Mouse (Mus musculus) kidney, postnatal 36 days (tissue): ENCODE measurements around the gene Xirp1.

Experiments
- DNase-seq, 2 experiments: peaks; one replicate each; pipeline ENCODE4 v3.0.0; 2021 to 2022; ENCODE audit warnings: mixed read lengths in 2 of 2

Gene Xirp1

DNA sequence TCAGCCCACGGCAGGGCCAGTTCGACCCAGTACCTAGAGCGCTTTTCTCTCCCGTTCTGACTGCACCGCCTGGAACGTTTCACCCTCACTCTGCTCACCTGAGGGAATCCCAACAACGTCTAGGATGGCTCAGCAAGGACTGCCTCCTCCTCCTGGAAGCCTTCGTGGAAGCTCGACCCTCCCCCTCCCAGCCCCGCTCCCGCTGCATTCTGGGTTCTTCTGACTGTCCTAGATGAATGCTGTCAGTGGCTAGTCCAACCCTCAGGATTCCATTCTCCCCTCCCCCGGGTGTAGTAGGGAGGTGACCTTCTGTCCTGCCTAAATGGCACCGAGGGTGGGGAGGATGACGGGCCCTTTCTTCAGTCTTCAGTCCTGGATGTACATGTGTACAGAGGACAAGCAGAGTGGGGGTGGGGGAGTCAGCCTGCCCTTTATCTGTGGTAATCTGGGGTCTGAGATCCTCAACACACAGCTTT lies 38.8 kb downstream of the Xirp1 start, which contains the start of gene Csrnp1:
Csrnp1 (minus strand) TSS at position 123 of the 476 bp plus-strand sequence.
- peak; percentile 43 to 51 for DNase-seq

GRCm38 (mm10) chr9:119983585-119984535 lies 39.5 kb downstream of the Xirp1 start:
- peak; percentile 95 to 99 for DNase-seq

DNA sequence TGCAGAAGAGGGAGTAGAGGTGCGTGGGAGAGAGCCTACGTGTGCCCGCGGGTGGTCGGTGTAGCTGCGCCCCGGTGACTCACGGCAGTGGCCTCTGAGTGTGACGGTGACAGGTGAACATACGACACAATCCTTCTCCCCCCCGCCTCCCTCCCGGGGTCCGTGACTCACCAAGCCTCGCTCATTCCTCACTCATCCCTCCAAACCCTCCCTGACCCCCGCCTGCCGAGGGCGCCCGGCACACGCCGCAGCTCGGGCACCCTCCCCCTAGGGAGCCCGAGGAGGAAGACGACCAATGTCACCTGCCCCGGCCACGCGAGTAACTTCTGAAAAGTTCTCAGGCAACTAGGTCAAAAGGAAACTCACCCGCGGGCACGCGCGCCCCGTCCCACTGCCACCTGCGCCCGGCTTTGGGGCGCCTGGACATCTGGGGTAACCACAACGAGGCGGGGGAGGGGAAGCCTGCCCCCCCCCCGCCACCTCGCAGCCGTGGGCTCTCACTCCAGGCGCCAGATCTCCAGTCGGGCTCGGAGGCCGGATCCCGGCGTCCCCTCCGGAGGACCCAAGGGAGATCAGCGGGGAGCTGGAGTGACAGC lies 40.3 kb downstream of the Xirp1 start:
- peak; percentile 64 to 71 for DNase-seq

DNA sequence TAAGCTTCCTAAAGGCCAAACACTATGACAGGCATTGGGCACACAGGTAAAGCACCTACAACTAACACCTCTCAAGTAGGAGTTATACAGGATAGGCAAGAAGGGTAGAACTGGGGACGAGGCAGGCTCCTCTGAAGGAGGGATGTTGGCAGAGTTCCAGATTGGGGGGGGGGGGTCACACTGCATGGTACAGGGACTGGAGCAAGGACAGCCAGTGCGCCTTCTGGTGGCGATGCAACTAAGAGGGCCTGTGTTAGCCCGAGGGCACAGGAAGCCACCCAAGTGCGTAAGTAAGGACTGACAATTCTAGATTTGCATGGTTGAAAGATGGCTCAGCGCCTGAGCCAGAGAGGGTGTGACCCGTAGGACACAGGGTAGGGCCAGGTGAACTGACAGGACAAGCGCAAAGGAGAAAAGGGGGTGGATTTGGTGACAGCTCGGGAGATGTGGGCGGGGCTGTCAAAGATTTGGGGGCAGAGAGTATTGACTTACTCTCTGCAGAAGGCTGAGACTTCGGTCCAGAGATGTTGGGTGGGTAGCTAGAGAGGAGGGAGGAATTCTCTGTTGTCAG lies 41.1 kb downstream of the Xirp1 start:
- peak; percentile 80 to 81 for DNase-seq

DNA sequence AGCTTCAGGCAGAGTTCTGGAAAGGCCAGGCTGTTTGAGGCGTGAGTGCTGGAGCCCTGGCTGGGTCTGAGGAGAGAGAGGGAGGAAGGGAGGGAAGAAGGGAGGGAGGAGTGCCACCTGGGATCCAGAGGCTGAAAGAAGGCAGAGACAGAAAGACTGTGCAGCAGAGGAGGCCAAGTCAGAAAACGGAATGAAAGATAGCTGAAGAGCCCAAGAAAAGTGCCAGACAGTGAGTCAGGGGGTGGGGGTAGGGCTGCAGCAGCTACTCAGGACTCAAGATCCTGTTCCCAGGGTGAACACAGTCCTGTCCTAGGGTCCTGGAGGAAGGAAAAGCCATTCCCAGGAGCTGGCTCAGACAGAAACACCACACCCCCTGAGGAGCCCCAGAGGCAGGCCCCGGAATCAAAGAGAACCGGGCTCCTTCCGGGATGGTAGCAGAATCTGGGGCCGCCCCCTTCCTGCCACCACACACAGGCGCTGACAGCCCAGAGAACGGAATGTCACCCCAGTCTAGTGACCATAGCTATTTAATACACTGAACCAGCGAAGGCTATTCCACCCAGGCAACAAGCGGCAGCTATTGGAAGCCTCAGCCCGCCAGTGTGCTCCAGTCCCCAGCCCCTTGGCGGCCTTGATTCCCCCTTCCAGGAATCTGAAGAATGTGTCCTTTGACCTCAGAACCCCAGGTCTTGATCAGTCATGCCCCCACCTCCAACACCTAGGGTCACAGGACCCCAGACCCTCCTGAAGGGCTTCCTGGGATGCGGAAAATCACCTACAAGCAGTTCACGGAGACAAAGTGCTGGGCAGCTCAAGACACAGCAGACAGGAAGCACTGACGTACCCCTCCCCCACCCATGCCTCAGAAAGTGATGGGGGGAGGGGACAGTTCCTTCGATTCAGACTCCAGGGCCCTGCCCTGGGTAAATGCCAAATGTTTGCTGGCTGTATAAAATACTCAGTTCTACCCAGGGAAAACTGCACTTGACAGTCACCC lies 41.9 kb downstream of the Xirp1 start:
- peak; percentile 84 to 92 for DNase-seq

DNA sequence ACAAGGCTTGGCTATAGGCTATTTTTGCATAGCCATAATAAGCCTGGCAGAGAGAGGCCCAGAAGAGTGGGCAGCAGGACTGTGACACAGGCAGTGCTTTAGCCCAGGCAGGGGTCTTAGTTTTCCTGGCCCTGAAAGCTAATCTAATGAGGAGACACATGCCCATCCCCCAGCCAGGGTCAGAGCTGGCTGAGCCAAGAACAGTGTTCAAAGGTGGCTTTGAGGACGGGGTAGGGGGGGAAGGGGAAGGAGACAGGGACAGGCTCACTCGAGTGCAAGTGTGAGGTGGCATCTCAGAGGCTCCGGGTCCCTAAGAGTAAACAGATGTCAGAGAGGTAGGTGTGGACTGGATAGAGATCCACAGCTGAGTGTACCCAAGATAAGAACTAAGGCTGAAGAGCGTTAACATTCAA lies 42.6 kb downstream of the Xirp1 start:
- DNase-seq = peak; percentile 69 to 85

DNA sequence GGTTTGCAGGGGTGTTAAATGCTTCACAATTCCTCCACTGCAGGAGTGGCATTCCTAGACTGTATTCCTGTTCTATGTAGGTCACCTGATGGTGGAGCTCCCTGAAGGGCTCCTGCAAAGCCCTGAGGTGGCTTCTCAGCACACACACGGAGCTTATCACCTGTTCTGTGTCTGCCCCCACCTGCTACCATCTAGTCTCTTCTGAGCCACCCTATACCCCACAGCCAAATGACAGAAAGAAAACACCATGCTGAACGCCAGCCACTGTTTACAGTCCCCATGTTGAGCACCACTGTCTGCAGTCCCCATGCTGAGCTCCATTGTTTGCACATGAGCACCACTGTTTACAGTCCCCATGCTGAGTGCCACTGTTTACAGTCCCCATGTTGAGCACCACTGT lies 43.6 kb downstream of the Xirp1 start:
- DNase-seq = no peak

DNA sequence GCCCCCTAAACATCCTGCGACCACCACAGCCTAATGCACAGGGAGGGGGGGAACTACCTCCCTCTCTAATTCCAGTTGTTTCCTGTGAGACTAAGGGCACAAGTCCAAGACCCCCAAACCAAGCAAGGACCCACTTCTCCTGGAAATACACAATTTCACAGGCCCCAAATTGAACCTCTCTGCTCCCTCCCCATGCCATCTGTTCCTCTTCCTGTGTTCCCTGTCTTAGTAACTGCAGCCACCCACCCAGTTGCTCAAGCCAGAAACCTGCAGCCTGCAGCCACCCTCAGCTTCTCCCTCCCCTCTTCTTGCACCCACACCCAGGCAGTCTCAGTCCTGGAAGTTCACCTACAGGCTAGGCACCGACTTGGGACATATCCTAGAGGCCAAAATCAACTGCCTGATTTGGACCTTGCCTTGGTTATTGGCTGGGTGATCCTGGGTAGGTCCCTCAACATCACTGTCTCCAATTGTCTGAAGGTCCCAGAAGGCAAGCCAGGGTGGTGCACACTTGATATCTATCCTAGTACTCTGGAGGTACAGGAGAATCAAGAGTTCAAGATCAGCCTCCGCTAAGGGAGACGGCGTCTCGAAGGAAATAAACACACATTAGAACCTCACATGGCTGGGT lies 44.5 kb downstream of the Xirp1 start:
- DNase-seq = no peak

GRCm38 (mm10) chr9:119978151-119978810 lies 45.1 kb downstream of the Xirp1 start:
- DNase-seq = peak in 1 of 2 experiments; percentile 45

- DNase-seq = peak; percentile 66 to 77
These were observed 45.8 kb downstream of the Xirp1 start for GRCm38 (mm10) chr9:119977557-119978060.

DNA sequence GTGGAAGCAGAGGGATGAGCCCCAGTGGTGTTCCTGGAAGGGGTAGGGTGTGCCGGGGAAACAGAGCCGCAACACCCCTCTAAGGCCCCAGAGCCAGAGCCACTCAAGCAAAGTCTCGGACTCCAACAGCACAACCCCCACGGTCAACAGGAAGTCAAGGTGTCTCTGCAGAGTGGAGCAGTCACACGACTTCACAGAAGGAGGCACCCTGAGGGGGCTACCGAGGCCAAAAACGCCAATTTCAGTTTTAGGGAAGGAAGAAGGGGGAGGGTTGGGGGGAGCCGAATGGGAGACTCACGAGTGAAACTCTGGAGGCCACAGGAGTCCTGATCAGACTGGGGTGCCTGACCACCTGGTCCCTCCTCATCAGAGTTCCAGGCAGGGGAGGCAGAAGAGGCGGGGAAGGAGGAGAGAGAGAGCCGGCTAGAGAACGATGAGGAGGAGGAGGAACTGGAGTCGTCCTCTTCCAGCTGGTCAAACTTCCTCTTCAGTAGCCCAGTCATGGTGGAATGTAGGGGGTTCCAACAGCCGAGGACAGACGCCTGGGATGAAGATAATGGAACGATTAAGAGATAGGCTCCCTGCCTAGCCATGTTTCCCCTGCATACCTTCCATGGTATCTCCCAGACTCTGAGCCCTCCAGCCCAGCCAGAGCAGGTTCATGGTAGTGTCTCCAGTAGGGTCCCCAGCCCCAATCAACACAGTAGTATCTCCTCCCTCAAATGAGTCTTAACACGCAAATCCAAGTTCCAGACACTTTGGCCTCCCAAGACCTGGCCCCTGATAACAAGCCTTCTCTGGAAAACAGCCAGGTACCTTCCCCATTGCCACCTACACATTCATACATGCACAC lies 46.5 kb downstream of the Xirp1 start:
- DNase-seq = no peak

DNA sequence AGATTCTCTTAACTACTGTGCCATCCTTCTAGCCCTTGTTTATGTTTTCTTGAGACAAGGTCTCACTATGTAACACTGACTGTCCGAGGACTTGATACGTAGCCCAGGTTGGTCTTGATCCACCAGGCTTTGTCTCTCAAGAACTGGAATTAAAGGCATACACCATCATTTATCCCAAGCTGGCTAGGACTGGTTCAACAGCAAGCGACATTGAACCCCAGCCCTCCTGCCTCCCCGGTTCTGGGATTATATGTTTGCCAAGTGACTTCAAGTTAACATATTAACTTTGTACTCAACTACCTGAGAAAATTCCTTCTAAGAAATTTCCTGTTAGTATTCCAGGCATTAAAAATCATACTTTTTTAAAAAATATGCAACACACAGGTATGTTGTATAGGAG lies 48.1 kb downstream of the Xirp1 start:
- peak; percentile 52 to 70 for DNase-seq

GRCm38 (mm10) chr9:119974609-119975008 lies 48.8 kb downstream of the Xirp1 start:
- DNase-seq = no peak

DNA sequence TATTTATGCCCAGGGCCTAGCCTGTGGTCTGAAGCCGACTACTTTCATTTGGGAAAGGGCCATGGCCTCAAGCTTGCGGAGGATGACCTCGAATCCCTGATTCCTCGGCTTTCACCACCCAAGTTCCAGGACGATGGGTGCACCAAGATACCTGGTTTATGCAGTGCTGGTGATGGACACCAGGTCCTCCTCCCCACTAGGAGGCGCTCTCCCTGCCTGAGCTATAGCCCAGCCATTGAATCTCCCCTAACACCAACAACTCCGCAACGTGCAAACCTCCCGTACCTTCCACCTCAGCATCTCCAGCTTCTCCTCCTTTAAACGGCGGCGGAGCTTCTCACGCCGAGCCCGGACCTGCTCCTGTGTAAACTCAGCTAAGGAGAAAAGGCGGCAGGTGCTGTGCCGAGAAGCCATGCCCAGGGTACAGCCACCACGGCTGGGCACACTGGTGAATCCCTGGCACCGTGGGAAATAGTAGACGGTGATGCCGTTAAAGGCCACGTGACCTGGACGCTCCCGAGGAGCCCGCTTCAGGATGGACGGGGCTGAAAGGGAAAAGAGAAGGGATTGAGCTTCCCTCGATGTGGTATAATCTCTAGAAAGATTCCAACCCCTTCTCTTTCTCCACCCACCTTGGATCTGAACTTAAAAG lies 49.4 kb downstream of the Xirp1 start:
- peak in 1 of 2 experiments; percentile 59 for DNase-seq

DNA sequence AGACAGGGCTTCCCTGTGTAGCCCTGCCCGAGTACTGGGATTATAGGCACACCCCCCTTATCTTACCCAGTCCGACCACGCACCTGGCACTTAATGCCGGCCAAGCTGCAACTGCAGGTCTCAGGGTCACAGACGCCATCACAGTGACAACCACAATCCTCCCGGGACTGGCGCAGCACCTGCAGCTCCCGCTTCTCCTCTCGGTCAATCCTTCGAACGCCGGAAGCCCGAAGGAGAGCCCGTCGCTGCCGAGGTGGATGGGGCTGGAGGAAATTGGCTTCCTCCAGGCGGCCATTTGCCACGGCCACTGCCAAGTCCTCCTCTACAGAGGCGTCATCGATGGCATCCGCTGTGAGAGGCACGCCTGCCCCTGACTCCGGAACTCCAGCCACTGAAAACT lies 50.1 kb downstream of the Xirp1 start:
- DNase-seq = no peak

DNA sequence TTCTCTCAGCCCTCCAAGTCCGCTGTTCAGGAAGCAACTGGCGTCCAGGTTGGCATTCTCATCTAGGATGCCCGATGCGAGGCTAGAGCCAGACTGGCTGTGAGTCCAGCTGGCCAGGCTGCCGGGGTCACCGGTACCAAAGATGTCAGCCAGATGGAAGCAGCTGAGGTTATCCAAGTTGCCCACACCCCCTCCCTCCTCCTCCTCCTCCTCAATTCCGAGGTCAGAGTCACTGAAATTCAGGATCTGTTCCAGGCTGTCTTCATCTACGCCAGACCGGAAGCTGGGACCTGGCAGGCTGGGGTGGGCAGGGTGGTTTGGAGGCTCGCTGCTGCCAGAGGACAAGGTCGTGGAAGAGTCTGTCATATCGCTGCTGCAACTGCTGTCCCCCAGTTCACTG lies 50.8 kb downstream of the Xirp1 start:
- DNase-seq = peak in 1 of 2 experiments; percentile 29

DNA sequence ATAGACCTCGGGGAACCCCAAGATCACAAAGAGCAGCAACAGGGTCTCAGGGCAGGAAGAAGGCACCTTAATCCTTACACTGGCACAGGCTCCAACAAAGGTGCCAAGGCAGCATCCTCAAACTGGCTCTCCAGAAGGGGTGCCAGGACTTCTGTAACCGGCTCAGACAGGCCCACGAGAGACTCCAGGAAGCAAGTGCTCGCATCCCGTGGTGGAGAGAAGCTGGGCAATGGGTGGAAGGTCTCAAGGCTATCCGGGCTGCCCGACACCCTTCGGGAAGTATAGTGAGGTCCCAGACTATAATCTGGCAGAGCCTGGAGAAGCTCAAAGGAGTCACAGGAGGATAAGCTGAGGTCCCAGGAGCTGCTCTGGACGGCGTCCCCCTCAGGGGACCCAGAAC lies 51.2 kb downstream of the Xirp1 start:
- DNase-seq = no peak

DNA sequence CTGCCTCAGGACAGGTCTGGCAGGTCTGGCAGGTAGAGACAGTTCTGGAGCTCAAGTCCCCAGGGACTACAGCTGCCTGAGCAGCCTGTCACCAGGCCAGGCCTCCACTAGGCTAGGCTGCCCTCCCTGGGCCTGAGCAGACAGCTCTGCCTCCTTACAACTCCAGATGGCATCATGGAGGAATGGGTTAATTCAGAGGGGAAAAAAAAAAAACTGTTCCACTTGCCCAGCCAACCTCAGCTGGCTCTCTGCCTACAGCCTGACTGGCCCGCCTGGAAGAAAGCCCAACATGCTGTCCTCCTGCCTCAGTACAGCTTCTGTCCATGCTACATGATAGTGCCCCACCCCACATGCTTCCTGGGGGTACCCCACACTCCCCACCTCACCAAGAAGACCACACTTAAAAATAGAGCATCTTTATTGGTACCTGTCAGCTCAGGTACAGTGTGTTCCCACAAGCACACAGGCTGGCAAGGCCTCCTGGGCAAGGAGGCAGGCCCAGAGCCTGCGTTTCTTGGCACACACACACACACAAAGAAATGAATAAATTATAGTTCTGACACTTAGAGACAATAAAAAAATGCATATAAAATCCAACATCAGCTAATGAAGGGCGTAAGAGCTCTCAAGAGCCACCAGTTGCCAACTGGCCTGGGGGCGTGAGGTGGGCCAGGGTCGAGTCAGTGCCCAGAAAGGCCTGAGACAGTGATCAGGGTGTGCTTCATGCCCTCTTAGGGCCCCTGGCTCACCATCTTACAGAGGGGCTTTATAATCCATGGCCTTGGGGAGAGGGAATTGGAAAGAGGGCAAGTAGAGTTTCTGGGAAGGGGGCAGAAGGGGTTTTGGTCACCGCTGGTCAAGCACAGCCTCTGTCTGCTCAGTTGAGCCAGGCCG lies 52.4 kb downstream of the Xirp1 start:
- DNase-seq = peak; percentile 70 to 74
